Mouse (Mus musculus) small intestine, adult 2 months (tissue): ENCODE measurements at regions not wholly inside any gene's neighbourhood (a gene's known extent, or its start where the extent isn't known, plus 50 kb on each side); places are given as distances from the start of the nearest gene placed in this dataset.

Experiments
- H3K27ac ChIP-seq: fragments of 200-500 bp; 2 replicates; pipeline ENCODE4 v1.5.1; 2012; ENCODE audit warnings: low read depth, low read length, control low read depth, inconsistent platforms; ENCODE audit not compliant: insufficient read depth
- H3K27me3 ChIP-seq: fragments of 200-500 bp; 2 replicates; pipeline ENCODE4 v1.6.1; 2012; ENCODE audit warnings: mild to moderate bottlenecking, moderate library complexity, low read length, inconsistent platforms; ENCODE audit not compliant: control insufficient read depth, insufficient read depth
- H3K36me3 ChIP-seq: fragments of 200-500 bp; 2 replicates; pipeline ENCODE4 v1.6.1; 2012; ENCODE audit warnings: mild to moderate bottlenecking, low read length, control low read depth, inconsistent platforms; ENCODE audit not compliant: control insufficient read depth, insufficient read depth
- H3K4me1 ChIP-seq: fragments of 200-500 bp; 2 replicates; pipeline ENCODE4 v1.6.1; 2012; ENCODE audit warnings: low read length, inconsistent platforms, mixed read lengths; ENCODE audit not compliant: control insufficient read depth, insufficient read depth, insufficient read length
- H3K4me3 ChIP-seq: fragments of 200-500 bp; 2 replicates; pipeline ENCODE4 v1.5.1; 2012; ENCODE audit warnings: low read depth, mild to moderate bottlenecking, control low read depth, inconsistent platforms, low read length, moderate library complexity
- CTCF ChIP-seq: fragments of 200-500 bp; IDR thresholded peaks from 2 replicates; pipeline ENCODE4 v1.5.1; 2012; ENCODE audit warnings: low read depth, mild to moderate bottlenecking, control low read depth, inconsistent platforms, low read length, moderate library complexity, mixed read lengths; ENCODE audit not compliant: insufficient replicate concordance, insufficient read length; ENCODE audit errors: extremely low read depth
- POLR2A ChIP-seq: fragments of 200-500 bp; IDR thresholded peaks from 2 replicates; pipeline ENCODE4 v1.6.1; 2012; ENCODE audit warnings: low read depth, mild to moderate bottlenecking, control low read depth, inconsistent platforms, low read length, moderate library complexity
- WGBS: fragments of 180-500 bp; shearing (Covaris S2); methylation state at CpG from one replicate; pipeline ENCODE4 v1.1.7; 2018; 5-methylcytosine and 5-hydroxymethylcytosine counted together

DNA sequence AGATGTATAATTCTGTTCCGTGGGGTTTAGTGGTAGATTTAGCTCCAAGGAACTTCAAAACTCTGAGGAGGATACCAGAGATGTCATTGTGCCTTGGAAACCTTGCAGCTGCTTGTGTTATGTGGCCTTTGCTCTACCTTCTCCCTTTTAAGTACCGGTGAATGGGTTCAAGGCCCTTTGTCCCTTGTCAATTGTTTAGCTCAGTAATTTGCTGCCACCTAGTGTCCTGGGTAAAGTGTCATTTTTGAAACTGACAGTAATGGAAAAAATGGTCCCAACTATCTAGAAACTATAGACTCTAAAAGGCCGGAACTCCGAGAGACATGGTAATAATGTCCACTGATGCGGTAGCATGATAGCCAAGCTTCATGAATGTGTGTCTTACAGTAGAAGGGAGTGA, 90.8 kb upstream of the Phactr1 start:
- no peaks in the 10 kb centered on the region for H3K4me1 ChIP-seq

DNA sequence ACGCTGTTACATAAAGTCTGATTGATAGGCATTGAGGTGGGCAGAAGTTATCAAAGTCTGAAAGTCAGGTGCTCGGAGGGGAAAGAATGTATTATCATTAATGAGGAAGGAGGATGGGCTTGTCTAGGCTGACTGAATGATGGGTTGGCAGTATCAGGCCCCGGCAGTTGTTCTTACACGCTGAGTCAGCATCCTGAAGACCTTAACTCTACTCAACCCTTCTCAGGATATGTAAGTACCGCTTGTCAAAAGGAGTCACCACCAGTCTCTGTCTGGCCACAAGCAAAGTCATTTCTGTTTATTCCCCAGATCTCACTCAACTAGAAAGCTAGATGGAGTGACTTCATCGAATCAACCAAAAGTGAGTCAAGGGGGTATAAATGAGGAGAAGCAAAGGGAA, 90.0 kb upstream of the Phactr1 start:
- Histone ChIP-seq H3K36me3 (no peaks in the 10 kb centered on the region), H3K4me3 (no peak overlapping the region), H3K27me3 (no peaks in the 10 kb centered on the region), H3K27ac (no peak overlapping the region), H3K4me1 (no peaks in the 10 kb centered on the region)
- no peak for TF ChIP-seq POLR2A
- TF ChIP-seq CTCF: no peak
- WGBS: 76% methylated on average over 6 of the region's 6 CpGs

More for the DNA sequence above, 90.8 kb upstream of the Phactr1 start:
- H3K27me3 ChIP-seq: no peaks in the 10 kb centered on the region
- no peaks in the 10 kb centered on the region for H3K36me3 ChIP-seq
- no peak for TF ChIP-seq CTCF
- TF ChIP-seq POLR2A: no peak
- WGBS: 50% methylated on average over 5 of the region's 5 CpGs
- H3K27ac ChIP-seq: no peak overlapping the region
- H3K4me3 ChIP-seq: no peak overlapping the region

DNA sequence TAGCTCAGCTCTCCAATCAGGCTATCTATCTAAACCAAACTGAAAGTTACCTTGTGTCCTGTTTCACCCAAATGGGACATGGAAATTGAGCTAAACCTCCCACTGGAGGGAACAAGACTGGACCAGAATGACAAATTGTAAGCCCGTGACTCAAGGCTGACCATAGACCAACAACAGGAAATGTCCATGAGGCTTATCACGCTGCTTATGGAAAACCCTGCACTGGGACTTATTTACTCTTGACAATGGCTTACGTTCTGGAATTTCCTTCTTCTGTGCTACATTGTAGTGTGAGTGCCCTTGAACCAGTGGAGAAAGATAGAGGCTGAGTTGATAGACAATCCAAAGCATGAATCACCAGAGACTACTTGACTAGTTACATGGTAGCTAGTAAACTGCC, 87.5 kb upstream of the Phactr1 start:
- Histone ChIP-seq H3K27ac (no peak overlapping the region), H3K4me3 (no peak overlapping the region), H3K4me1 (no peaks in the 10 kb centered on the region), H3K27me3 (no peaks in the 10 kb centered on the region), H3K36me3 (no peaks in the 10 kb centered on the region)
- no peak for TF ChIP-seq POLR2A
- TF ChIP-seq CTCF: no peak
- 35% methylated on average over 3 of the region's 3 CpGs for WGBS

DNA sequence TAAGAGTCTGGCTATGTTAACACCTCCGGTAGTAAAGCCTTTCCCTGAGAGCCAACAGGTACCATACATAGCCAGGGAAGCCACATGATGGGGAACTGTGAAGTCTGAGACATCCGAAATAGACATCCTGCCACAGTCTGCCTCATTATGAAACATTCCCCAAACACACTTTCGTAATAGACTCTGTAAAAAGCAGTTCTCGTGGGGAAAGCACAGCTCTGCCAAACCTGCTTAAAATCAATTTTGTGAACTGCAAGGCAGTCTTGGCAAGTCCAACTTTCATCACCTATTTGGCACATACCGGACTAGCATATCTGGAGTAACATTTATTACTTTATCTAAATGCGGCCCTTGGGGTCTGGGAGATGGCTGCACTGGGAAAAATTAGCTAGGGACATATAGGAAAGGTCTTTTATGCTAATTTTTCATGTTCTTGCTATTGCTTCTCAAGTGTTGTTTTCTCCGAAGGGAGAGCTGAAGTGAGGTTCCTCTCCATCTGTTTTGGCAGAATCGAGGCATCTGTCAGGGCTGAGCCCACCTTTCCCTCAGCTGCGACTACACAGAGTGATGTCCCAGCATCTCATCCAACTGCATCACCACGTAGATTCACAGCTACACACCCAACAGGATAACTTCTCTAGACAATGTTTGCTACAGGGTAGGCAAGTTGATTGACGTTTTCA, 86.8 kb upstream of the Phactr1 start:
- H3K36me3 ChIP-seq: no peaks in the 10 kb centered on the region
- no peak for TF ChIP-seq CTCF
- no peak for TF ChIP-seq POLR2A
- no peak overlapping the region for H3K4me3 ChIP-seq
- no peaks in the 10 kb centered on the region for H3K4me1 ChIP-seq
- H3K27ac ChIP-seq: no peak overlapping the region
- 79% methylated on average over 11 of the region's 11 CpGs for WGBS
- H3K27me3 ChIP-seq: no peaks in the 10 kb centered on the region

DNA sequence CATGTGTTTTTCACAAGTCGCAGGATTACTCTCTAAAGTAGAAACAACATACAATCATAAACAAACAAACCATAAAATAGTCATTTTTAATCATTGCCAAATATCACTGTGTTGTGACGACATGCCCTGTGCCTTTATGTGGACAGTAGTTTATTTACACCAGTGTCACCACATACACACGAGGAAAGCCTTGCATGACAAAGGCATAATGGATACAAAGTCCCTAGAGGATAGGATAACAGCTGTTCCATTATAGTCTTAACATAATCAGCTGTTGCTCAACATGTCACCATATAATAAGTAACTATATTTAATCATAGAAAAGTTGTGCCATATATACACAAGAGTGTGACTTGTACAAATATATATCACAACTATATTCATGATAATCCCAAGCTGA, 85.2 kb upstream of the Phactr1 start:
- 17% methylated on average over 3 of the region's 3 CpGs for WGBS
- Histone ChIP-seq H3K36me3 (no peaks in the 10 kb centered on the region), H3K4me1 (no peaks in the 10 kb centered on the region), H3K4me3 (no peak overlapping the region), H3K27me3 (no peaks in the 10 kb centered on the region), H3K27ac (no peak overlapping the region)
- TF ChIP-seq CTCF (no peak), POLR2A (no peak)

DNA sequence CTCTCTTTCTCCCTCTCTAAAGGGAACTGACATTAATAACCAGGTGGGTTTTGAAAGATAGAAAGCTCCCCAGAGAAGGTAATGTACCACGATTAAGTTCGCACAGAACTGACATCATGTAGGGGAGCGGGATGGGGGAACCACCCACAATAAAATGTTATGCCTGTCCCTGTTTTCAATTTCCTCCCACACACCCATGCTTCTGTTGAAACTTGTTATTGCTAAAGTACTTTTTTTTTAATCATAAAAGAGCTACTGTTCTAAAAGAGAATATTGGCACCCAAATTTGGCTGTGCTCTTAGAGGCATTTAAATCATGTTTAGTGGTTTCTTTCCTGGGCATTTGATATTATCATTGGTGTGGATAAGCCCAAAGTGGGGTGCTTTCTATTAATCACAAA, 82.6 kb upstream of the Phactr1 start:
- Histone ChIP-seq H3K4me3 (no peak overlapping the region), H3K27me3 (no peaks in the 10 kb centered on the region), H3K27ac (no peak overlapping the region), H3K4me1 (no peaks in the 10 kb centered on the region), H3K36me3 (no peaks in the 10 kb centered on the region)
- TF ChIP-seq CTCF: no peak
- no peak for TF ChIP-seq POLR2A
- WGBS: 78% methylated on average over 3 of the region's 3 CpGs

DNA sequence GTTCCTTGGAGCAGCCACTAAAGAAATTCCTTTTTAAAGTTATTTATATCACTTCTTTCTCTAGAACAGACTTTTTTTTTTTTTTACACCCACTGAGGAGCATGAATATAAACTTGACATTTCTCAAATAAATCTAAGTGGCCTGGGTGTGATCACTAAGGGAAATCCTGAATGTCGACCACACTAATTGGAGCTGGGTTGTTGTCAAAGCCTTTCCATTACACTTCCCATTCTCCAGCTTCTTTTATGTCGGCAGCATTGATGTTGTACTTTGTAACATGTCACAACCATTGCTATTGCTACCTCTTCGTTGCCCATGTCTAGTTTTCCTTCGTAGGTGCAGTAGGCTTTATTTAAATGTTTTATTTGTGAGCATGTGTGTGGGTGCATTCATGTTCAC, 77.1 kb upstream of the Phactr1 start:
- Histone ChIP-seq H3K27me3 (no peaks in the 10 kb centered on the region), H3K4me3 (no peak overlapping the region), H3K36me3 (no peaks in the 10 kb centered on the region), H3K27ac (no peak overlapping the region), H3K4me1 (no peaks in the 10 kb centered on the region)
- 67% methylated on average over 4 of the region's 4 CpGs for WGBS
- no peak for TF ChIP-seq CTCF
- no peak for TF ChIP-seq POLR2A

GRCm38 (mm10) chr13:42607735-42608134, 72.7 kb upstream of the Phactr1 start:
- Histone ChIP-seq H3K4me3 (no peak overlapping the region), H3K27ac (no peak overlapping the region), H3K4me1 (no peaks in the 10 kb centered on the region), H3K27me3 (no peaks in the 10 kb centered on the region), H3K36me3 (no peaks in the 10 kb centered on the region)
- TF ChIP-seq CTCF (no peak), POLR2A (no peak)
- WGBS: 63% methylated on average over 10 of the region's 10 CpGs
